Mouse (Mus musculus): ENCODE data around the gene Rars2. TPM values are rescaled to one million over a fixed set of nuclear protein-coding genes. Genes with fewer than 3 reads are reported as not detected.

Rars2 gene
- polyA plus RNA-seq, 1 experiment from 2014 or later = 27.4 TPM

DNA sequence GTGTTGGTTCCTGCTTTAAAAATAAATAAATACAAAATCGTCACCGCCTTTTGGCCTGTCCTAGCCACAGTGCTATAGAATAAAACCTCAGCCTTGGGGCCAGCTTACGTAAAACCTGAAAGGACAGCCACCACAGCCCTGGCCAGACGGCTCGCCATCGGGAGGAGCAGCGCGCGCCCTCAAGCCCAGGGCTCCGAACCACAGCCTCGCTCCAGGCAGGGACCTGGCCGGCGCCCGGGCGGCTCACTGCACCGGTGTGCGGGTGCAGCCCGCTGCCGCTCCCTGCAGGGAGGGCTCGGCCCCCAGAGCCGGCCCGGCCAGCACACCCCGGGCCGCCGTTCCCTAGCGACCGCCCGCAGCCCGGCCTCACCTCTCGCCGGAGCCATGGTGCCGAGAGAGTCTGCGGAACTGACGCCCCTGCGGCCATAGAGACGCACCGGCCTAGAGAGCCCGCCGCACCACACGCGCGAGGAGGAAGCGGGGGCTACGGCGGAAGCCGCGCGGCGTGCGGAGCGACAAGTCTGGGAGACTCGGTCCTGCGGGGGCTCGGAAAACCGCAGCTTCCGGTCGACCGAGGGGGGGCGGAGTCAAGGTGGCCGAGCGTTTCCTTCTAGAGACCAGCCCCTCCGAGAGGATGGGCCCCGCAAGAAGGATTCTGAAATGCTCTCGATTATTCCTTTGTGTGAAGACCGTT, 72.3 kb downstream of the Rars2 start, which contains the start of gene Slc35a1:
TSS of gene Slc35a1 (minus strand) at position 565 of the 694 bp plus-strand sequence.
- Histone ChIP-seq H3K4me3 (ENCODE audit: low read depth, low read length) (peak within 1 kb of the TSS; percentile 96), H3K9me3 (ENCODE audit: control insufficient read depth) (no peaks in the 10 kb centered on the region), H3K9ac (ENCODE audit: low read depth, low read length) (peak within 1 kb of the TSS; percentile 92), H3K4me1 (replicated peaks; ENCODE audit: control insufficient read depth, insufficient read depth, low read length) (no peaks in the 10 kb centered on the region), H3K36me3 (ENCODE audit: control insufficient read depth, insufficient read depth) (no peaks in the 10 kb centered on the region), H3K27ac (ENCODE audit: low read depth, low read length) (peak within 1 kb of the TSS; percentile 87), H3K27me3 (replicated peaks; ENCODE audit: control insufficient read depth, insufficient read depth, low read length) (no peaks in the 10 kb centered on the region), H3K4me2 (replicated peaks; ENCODE audit: low read depth) (peak within 1 kb of the TSS; percentile 75)
- peak; percentile 28 for TF ChIP-seq CTCF (IDR thresholded peaks at IDR 0.05; ENCODE audit: low read depth)
- ATAC-seq = peak; percentile 89
- WGBS = under 1% methylated on average over 65 of the region's 65 CpGs

DNA sequence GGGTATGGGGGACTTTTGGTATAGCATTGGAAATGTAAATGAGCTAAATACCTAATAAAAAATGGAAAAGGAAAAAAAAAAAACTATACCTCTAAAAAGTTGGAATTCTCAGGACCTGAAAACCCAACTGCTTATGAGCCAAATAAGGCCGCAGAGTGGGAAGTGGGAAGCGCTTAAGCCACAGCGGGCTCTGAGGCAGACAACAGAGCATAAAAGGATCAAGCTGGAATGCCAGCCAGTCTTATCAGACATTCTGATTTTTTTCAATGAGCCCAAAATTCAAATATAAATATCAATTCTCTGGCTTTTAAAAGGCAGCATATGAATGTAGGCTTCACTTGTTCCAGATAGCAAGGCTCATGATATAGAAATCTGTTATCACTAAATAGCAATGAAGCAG, 73.3 kb downstream of the Rars2 start:
- 86% methylated on average over 3 of the region's 3 CpGs for WGBS
- H3K4me2 ChIP-seq (replicated peaks; ENCODE audit: low read depth) = no peak overlapping the region

DNA sequence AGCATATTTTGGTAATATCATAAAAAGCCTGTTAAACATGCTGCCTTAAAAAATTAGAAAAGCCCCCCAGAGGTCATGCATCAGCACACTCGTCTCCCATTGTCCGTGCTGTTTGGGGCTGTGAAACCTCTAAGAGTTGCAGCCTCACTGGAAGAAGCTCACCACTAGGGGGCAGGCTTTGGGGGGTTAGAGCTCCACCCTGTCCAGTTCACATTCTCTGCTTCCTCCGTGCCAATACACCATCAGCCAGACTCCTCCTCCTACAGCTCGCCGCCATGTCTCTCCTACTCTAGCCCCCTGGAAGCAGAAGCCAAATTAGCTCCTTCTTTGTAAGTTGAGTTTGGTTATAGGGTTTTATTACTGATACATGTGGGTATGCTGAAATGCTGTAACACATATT, 86.8 kb downstream of the Rars2 start:
- WGBS = 63% methylated on average over 5 of the region's 5 CpGs
- Histone ChIP-seq H3K27ac (ENCODE audit: low read depth, low read length) (no peak overlapping the region), H3K27me3 (replicated peaks; ENCODE audit: control insufficient read depth, insufficient read depth, low read length) (no peaks in the 10 kb centered on the region), H3K9me3 (ENCODE audit: control insufficient read depth) (no peaks in the 10 kb centered on the region), H3K36me3 (ENCODE audit: control insufficient read depth, insufficient read depth) (no peaks in the 10 kb centered on the region), H3K4me3 (ENCODE audit: low read depth, low read length) (no peak overlapping the region), H3K4me1 (replicated peaks; ENCODE audit: control insufficient read depth, insufficient read depth, low read length) (no peaks in the 10 kb centered on the region), H3K4me2 (replicated peaks; ENCODE audit: low read depth) (no peak overlapping the region), H3K9ac (ENCODE audit: low read depth, low read length) (no peak overlapping the region)
- ATAC-seq = no peak
- TF ChIP-seq CTCF (IDR thresholded peaks at IDR 0.05; ENCODE audit: low read depth) = peak; percentile 71

More for the DNA sequence above, 73.3 kb downstream of the Rars2 start:
- Histone ChIP-seq H3K4me3 (ENCODE audit: low read depth, low read length) (no peak overlapping the region), H3K9me3 (ENCODE audit: control insufficient read depth) (no peaks in the 10 kb centered on the region), H3K36me3 (ENCODE audit: control insufficient read depth, insufficient read depth) (no peaks in the 10 kb centered on the region), H3K9ac (ENCODE audit: low read depth, low read length) (no peak overlapping the region), H3K4me1 (replicated peaks; ENCODE audit: control insufficient read depth, insufficient read depth, low read length) (no peaks in the 10 kb centered on the region), H3K27me3 (replicated peaks; ENCODE audit: control insufficient read depth, insufficient read depth, low read length) (no peaks in the 10 kb centered on the region), H3K27ac (ENCODE audit: low read depth, low read length) (no peak overlapping the region)
- ATAC-seq = no peak
- no peak for TF ChIP-seq CTCF (IDR thresholded peaks at IDR 0.05; ENCODE audit: low read depth)

DNA sequence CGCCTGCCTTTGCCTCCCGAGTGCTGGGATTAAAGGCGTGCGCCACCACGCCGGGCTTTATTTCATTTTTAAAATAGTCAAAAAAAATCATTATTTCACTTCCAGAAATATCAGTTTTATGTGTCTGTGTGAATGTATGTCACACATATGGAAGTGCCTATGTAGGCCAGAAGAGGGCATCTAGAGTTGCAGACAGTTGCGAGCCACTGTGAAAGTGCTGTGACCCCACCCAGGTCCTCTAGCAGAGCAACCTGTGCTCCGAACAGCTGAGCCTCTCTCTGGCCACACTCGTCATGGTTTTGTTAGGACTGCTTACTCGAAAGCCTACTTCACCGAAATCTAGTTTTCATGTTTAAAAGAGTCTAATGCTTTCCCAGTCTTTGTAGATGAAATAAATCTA, 87.5 kb downstream of the Rars2 start:
- no peak for TF ChIP-seq CTCF (IDR thresholded peaks at IDR 0.05; ENCODE audit: low read depth)
- no peaks in the 10 kb centered on the region for H3K9me3 ChIP-seq (ENCODE audit: control insufficient read depth)

DNA sequence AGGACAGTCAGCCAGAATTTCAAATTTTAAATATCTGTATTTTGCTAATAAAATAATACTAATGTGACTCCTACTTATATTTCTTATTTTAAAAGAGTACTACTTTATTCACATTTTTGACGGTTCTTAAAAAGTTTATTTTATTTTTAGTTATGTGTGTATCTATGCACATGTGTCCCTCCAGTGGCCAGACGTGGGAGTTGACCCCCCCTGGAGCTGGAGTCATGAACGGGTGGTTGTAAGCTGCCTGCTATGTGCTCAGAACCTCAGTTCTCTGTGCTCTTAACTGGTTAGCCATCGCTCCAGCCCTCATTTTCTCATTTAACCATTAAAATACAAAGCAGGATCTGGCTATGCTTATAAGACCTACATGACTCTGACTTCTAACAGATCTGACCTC, 88.3 kb downstream of the Rars2 start:
- no peak for ATAC-seq
- TF ChIP-seq CTCF (IDR thresholded peaks at IDR 0.05; ENCODE audit: low read depth) = 0 out of 2 replicates have a peak, but pooled peaks have one; percentile 10
- WGBS = 71% methylated on average over 4 of the region's 4 CpGs
- H3K27ac ChIP-seq (ENCODE audit: low read depth, low read length) = no peak overlapping the region
- no peak overlapping the region for H3K4me2 ChIP-seq (replicated peaks; ENCODE audit: low read depth)
- H3K9ac ChIP-seq (ENCODE audit: low read depth, low read length) = no peak overlapping the region
- H3K9me3 ChIP-seq (ENCODE audit: control insufficient read depth) = no peaks in the 10 kb centered on the region
- H3K4me1 ChIP-seq (replicated peaks; ENCODE audit: control insufficient read depth, insufficient read depth, low read length) = no peaks in the 10 kb centered on the region
- no peaks in the 10 kb centered on the region for H3K27me3 ChIP-seq (replicated peaks; ENCODE audit: control insufficient read depth, insufficient read depth, low read length)
- H3K4me3 ChIP-seq (ENCODE audit: low read depth, low read length) = no peak overlapping the region
- H3K36me3 ChIP-seq (ENCODE audit: control insufficient read depth, insufficient read depth) = no peaks in the 10 kb centered on the region

More for the DNA sequence above, 87.5 kb downstream of the Rars2 start:
- H3K4me2 ChIP-seq (replicated peaks; ENCODE audit: low read depth) = no peak overlapping the region
- ATAC-seq = no peak
- no peak overlapping the region for H3K4me3 ChIP-seq (ENCODE audit: low read depth, low read length)
- H3K27ac ChIP-seq (ENCODE audit: low read depth, low read length) = no peak overlapping the region
- H3K27me3 ChIP-seq (replicated peaks; ENCODE audit: control insufficient read depth, insufficient read depth, low read length) = no peaks in the 10 kb centered on the region
- 96% methylated on average over 11 of the region's 11 CpGs for WGBS
- H3K4me1 ChIP-seq (replicated peaks; ENCODE audit: control insufficient read depth, insufficient read depth, low read length) = no peaks in the 10 kb centered on the region
- no peaks in the 10 kb centered on the region for H3K36me3 ChIP-seq (ENCODE audit: control insufficient read depth, insufficient read depth)
- no peak overlapping the region for H3K9ac ChIP-seq (ENCODE audit: low read depth, low read length)

DNA sequence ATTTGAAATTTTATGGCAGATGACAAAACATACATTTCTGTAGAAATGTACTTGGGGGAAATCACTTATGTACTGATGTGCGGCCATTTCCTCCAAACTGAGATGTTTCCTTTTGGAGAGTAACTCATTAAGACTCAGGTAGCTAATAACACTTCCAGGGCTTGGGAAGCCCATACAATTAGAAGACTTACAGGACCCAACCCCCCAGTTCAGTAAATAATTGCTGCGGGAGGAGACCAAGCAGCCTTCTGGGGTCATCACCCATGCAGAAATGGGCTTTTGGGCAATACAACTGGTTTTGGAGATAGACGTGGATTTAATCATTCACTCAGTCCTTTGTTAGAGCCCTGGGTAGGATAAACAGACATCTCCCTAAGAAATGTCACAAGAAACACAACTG, 92.5 kb downstream of the Rars2 start:
- H3K27me3 ChIP-seq (replicated peaks; ENCODE audit: control insufficient read depth, insufficient read depth, low read length) = no peaks in the 10 kb centered on the region
- H3K4me3 ChIP-seq (ENCODE audit: low read depth, low read length) = no peak overlapping the region
- no peak overlapping the region for H3K9ac ChIP-seq (ENCODE audit: low read depth, low read length)
- H3K4me1 ChIP-seq (replicated peaks; ENCODE audit: control insufficient read depth, insufficient read depth, low read length) = no peaks in the 10 kb centered on the region
- WGBS = 57% methylated on average over 3 of the region's 3 CpGs
- TF ChIP-seq CTCF (IDR thresholded peaks at IDR 0.05; ENCODE audit: low read depth) = no peak
- H3K27ac ChIP-seq (ENCODE audit: low read depth, low read length) = no peak overlapping the region
- H3K9me3 ChIP-seq (ENCODE audit: control insufficient read depth) = no peaks in the 10 kb centered on the region
- H3K4me2 ChIP-seq (replicated peaks; ENCODE audit: low read depth) = no peak overlapping the region
- H3K36me3 ChIP-seq (ENCODE audit: control insufficient read depth, insufficient read depth) = no peaks in the 10 kb centered on the region
- no peak for ATAC-seq

Measured in intestine, postnatal 0 days (tissue).